Mouse (Mus musculus) cerebellum, postnatal 25 days (tissue): Measurements from ENCODE around the gene Olfr432.
"Not testable (repeated sequence)": the region's sequence is repeated elsewhere in the genome, so short reads cannot be mapped to it uniquely, and the experiment has no call there.

Experiments
- DNase-seq, 2 experiments: peaks; one replicate each; pipeline ENCODE4 v3.0.0; 2021; ENCODE audit warnings: mixed read lengths in 2 of 2

Gene Olfr432

DNA sequence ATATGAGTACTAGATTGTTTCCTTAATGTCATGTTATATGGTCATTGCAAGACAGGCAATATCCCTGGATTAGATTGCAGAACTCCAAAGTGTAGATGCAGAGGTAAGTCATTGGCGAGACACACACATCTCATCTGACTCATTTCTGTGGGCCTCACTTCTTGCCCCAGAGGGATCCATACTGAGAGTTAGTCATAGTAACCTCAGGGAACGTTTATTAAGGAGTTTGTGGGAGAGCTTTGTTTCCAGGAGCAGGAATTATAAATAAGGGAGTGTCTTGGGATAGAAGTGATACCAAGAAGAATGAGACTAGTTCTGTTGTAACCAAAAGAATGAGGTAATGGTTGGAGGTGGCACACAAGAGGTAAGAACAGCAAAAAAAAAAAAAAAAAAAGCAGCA lies at the start of gene Olfr432:
Olfr432 (plus strand) TSS at position 313 of the 400 bp plus-strand sequence.
- DNase-seq: no peak

DNA sequence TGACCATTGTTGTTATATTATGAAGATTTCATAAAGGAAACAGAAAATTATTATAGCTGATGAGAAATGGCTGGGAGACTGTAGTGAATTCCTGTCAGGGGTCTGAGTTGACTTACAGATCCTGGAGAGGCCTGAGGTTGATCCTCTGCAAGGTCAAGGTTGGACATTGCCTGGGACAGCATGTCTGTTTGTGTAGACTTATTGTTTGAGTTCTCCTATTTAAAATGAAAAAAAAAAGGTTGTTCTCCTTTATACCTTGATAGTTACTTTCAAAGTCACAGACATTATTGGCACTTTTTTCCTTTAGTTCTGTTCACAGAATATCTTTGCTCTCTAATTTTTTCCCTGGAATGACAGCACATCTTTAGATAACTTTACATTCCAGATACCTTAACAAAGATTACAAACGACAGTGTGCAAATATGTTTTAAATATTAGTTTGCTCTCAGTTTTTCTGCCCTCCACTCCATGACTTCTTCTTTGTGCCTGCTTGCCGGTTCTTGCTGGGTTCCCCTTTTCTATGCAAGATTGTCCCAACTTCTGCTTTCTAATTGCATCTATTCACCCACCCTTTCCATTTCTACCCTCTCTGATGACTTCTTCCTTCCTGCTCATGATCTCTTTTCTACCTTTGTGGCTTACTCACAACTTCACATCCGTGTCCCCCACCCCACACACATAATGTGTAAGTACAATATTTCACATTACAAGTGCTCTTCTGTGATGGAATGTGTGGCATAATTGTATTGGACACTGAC lies 44.5 kb upstream of the Olfr432 start:
- DNase-seq: not testable (repeated sequence)

DNA sequence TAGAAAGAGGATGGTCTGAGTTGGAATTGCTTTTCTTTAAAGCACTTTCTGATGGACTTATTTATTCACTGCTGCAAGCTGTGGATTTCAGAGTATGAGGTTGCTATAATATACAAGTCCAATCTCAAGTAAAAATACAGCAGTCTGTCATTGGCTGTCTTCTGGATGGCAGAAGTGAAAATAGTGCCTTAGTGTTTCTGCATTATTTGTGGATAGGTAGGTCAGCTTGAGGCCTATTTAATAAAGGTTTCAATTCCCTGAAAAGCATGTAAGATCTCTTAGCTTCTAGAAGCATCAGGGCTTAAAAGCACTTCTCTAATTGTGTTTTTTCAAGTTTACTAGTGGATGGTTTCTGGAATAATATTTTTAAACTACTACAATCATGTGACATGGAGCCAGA lies 42.0 kb upstream of the Olfr432 start:
- DNase-seq: not testable (repeated sequence)

DNA sequence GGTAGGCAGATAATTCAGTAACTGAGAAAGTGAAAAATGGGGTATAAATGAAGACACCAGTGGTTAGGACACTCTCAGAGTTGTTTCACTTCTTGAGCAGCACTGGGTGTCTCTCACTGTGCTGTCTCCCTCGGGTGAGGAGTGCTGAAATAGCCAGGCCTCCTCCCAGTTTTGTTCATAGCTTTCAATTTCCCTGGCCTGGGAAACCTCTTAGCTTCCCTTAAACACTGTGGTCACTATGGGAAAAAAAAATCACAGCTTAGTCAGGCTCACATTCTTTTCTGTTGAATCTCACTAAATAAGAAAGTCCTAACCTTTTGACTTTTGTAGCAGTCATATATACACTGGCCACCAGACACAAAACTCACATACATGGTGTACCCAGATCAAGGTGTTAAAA lies 17.3 kb upstream of the Olfr432 start, which contains the start of gene Ifi205:
Ifi205 (minus strand) TSS at position 113 of the 400 bp plus-strand sequence.
- no peak for DNase-seq

DNA sequence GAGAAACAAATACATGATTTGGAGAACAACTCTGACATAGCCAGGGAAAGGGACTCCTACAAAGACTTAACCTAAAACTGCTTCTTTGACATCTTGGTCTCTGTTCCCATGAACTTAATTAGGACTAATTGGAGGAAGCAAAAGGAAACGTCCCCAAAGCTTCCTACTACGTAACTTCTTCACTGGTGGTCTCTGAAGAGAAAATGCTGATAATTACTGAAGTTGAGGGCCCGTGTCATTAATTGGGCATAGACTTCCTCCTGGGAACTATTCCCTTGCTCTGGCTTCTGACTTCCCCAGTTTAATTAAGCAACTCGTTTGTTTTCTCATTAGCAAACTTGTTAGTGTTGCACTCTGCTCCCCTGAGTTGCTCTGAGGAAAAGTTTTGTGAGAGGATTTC lies 13.2 kb upstream of the Olfr432 start:
- DNase-seq: no peak

DNA sequence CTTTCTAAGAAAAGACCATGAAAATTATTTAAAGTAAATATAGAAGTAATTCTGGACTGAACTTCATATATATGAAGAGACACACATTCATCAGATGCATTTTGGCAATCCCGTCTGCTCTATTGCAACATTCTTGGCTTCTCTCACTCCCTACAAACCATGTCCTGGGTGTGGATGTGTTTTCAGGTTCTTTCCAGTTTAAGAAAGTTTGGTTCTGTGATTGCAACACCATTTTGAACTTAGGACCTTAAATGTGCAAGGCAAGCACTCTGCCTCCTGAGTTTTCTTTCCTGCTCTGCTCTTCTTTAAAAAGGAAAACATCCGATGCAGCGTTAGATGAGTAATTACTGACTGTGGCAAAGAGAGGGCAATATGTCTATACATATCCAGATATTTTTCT lies 10.5 kb upstream of the Olfr432 start:
- DNase-seq: no peak

DNA sequence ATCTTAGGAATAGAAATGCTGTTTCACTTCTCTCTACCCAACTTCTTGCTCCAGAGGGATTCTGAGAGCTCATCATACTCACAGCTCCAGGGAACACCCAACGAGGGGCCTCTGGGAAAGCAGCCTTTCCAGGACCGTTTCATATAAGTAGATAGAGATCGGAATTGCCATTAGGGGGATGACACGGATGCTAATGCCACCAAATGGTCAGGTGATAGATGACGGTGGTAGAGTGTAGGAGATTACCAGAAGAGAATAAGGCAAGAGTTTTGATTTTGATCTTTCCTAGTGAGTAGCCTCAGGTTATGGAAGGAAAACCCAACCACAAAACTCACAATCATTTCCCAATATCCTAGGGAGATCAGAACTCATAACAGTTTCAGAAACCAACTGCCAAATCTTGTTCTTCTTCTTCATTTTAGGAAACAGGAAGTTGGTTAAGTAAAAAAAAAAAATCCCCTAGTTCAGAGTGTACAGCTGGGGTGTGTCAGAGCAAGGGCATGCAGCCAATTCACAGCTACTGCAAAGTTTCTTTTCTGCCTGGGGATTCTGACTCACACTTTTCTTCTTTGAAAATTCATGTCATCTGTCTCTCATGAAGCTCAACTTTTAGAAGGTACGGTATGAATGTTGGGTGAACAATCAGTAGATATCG lies 8.4 kb upstream of the Olfr432 start, which contains the start of gene Olfr433:
Olfr433 (plus strand) TSS at position 183 of the 655 bp plus-strand sequence.
- DNase-seq: no peak

DNA sequence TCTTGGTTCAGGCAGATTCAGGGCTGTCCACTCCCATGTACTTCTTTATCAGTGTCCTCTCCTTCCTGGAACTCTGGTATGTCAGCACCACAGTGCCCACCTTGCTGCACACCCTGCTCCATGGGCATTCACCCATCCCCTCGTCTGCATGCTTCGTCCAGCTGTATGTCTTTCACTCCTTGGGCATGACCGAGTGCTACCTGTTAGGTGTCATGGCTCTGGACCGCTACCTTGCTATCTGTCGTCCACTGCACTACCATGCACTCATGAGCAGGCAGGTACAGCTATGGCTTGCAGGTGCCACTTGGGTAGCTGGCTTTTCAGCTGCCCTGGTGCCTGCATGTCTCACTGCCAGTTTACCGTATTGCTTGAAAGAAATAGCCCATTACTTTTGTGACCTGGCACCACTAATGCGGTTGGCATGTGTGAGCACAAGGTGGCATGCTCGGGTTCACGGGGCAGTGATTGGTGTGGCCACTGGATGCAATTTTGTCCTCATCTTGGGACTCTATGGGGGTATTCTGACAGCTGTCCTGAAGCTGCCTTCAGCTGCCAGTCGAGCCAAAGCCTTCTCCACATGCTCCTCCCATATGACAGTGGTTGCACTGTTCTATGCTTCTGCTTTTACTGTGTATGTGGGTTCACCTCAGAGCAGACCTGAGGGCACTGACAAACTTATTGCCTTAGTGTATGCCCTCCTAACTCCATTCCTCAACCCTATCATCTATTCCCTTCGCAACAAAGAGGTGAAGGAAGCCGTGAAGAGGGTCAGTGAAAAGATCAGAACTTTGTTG lies 6.7 kb upstream of the Olfr432 start:
- not testable (repeated sequence) for DNase-seq

DNA sequence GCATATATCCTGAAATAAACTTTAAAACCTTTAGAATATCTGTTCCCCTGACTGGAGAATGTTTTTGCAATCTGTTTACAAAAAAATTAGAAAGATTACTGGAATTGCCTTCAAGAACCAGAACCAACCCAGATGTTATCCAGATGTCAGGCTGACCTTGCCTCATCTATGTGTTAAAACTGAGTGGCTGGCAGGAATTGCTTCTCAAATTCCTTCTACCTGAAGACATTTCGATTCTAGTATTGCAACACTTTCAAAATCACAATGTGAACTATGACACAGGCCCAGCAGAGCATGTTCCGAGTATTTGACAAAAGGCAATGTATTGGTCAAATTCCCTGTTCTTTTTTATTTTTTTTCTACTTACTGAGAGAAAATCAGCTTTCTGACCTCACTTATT lies 4.6 kb upstream of the Olfr432 start:
- DNase-seq: no peak

DNA sequence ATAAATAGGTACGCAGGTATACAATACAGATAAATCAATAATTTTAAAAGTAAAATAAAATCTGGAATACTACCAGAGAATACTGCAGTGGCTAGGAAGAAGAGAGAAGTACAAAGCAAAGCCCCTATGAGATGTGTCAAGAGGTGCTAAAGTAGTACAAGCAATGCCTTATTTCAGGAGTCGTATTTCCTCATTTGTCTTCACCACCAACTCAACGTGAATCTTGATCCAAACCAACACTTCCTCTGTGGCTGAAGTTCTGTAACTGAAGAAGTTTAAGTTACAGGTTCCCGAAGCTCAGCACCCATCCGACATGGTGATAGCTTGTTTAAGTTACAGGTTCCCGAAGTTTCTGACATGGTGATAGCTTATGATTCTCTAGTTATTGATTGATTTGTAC lies 778 bp upstream of the Olfr432 start:
- not testable (repeated sequence) for DNase-seq

DNA sequence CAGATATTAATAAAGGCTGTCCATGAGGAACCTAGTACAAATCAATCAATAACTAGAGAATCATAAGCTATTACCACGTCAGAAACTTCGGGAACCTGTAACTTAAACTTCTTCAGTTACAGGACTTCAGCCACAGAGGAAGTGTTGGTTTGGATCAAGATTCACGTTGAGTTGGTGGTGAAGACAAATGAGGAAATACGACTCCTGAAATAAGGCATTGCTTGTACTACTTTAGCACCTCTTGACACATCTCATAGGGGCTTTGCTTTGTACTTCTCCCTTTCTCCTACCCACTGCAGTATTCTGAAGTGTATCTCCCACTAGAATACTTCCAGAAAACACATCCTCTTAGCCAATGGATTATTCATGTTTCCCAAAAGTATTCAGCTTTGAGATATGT lies 352 bp downstream of the Olfr432 start:
- not testable (repeated sequence) for DNase-seq

DNA sequence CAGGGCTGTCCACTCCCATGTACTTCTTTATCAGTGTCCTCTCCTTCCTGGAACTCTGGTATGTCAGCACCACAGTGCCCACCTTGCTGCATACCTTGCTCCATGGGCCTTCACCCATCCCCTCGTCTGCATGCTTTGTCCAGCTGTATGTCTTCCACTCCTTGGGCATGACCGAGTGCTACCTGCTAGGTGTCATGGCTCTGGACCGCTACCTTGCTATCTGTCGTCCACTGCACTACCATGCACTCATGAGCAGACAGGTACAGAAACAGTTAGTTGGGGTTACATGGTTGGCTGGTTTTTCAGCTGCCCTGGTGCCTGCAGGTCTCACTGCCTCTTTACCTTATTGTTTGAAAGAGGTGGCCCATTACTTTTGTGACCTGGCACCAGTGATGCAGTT lies 1.5 kb downstream of the Olfr432 start:
- DNase-seq: no peak

DNA sequence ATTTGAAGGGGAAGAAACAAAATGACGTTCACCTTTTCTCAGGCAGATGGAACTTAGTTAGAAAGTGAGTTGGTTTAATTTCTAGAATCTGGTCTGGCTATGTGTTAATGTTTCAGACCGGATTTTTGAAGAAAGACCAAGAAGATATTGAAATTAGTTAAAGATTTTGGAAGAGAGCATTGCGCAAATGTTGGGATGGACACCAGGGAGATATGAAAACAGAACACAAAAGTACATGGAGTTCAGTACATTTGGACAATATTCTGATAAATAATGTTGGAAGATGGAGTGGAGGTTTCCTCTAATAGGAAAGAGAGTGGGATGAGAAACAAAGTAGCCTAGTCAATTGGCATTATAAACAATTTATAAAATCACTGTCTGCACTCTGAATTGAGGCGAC lies 2.5 kb downstream of the Olfr432 start:
- no peak for DNase-seq

DNA sequence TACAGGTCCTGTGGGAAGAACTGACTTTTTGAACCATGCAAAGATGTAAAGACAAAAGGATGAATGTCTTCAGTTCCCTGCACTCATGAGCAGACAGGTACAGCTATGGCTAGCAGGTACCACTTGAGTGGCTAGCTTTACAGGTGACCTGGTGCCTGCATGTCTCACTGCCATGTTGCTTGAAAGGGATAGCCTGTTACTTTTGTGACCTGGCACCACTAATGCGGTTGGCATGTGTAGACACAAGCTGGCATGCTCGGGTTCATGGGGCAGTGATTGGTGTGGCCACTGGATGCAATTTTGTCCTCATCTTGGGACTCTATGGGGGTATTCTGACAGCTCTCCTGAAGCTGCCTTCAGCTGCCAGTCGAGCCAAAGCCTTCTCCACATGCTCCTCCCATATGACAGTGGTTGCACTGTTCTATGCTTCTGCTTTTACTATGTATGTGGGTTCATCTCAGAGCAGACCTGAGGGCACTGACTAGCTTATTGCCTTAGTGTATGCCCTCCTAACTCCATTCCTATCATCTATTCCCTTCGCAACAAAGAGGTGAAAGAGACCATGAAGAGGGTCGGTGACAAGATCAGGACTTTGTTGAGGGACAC lies 3.0 kb downstream of the Olfr432 start:
- no peak for DNase-seq

DNA sequence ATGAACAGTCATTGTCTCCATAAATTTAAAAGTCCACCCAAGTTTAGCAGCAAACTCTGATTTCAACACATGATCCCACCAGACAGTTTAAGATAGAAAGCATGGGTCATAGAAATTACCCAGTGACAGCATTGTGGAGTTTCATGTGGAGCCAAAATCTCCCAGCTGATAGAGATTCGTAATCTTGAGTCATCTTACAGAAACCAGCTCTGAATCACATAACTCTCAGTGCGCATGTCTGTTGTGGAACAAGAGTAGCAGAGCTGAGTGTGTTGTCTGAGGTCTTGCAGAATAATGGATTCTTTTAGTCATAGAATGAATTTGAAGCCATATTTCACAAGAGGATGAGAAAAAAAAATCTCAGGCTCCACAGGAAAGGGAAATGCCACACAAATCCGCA lies 4.0 kb downstream of the Olfr432 start:
- no peak for DNase-seq

DNA sequence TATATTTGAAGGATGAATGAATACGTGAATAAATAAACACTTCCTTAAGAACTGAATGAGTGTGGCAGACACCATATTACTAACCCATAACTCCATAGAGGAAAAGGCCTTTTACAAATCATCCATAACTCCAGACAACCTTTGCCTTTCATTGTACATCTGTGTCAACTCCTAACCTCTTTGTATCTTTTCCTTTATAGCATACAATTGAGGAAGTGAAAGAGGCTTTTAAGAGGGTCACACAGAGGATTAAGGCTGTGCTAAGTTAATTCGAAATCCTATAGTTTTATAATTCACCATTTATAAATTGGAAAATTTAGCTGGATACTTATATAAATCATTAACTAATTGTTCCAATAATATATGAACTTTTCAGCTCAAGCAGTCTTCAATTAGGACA lies 6.2 kb downstream of the Olfr432 start:
- DNase-seq: no peak

DNA sequence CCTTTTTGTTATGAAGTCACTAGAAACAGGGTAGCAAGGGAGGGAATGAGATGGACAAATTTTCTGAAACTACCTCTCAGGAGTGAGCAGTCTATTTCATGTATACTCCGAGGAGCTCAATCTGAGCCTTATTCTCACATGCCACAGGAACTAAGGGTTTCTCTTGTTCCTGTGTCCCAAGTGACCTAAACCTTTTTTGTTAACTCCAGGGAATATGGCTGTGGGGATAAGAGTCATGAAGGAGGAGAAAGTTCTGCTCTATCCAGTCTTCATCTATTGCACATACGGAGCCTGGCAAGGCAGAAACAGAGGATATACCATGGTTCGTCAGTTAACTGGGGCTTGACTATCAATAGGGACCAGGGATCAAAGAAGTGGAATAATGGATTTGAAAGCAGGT lies 17.3 kb downstream of the Olfr432 start, which contains the start of gene Olfr430:
Olfr430 (plus strand) TSS at position 301 of the 400 bp plus-strand sequence.
- DNase-seq: no peak

DNA sequence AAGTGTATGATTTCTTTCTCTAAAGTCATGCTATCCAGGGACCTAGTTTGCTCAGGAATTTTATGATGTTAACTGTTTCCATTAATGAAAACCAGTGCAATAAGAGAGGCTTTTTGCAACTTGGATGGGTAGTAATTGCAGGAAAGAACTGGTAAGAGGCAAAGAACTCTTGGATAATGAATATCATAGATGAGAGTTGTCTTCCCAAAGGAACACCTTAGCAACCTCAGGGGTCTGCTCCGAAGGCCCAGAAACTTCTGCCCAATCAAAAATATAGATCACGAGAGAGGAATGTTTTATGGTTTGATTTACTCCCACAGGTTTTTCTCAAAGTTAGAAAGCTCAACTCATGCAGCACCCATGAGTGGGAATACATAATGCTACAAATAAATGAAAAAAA lies 35.0 kb downstream of the Olfr432 start, which contains the start of gene Olfr429:
Olfr429 (plus strand) TSS at position 301 of the 400 bp plus-strand sequence.
- no peak for DNase-seq

DNA sequence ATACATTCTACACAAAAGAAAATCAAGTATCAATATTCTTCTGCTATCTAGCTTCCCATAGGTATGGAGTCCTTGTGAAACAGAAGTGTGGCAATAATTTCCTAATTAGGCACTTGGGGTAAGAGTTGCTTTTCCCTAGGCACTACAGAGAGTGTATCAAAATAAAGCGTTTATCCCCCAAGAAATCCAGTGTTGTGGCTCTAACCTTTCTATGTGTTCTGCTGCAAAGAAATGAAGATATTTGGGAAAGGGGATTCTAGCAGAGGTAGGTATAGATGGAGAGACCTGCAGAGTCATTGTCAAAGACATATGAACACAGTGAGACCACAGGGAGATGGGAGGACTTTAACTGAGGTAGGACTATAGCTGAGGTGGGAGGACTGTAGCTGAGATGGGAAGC lies 47.6 kb downstream of the Olfr432 start, which contains the start of gene Olfr427:
Olfr427 (plus strand) TSS at position 301 of the 400 bp plus-strand sequence.
- DNase-seq: no peak

DNA sequence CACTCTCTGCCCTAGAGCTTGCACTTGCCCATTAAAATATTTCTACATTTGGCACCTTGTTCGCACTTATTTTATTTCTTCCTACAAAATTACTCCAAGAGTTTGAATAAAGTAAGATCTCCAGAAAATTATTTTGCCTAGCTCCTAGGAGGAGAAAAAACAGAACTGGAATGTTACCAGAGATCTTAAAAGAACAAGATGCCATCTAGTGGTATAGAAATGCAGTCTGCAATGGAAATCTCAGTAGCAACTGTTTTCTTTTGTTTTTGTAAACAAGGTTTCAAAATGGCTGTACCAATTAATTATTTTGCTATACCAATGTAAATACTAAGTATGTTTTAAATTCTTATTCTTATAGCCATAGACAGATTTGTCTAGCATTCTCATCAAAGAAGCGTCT lies 54.7 kb downstream of the Olfr432 start:
- no peak for DNase-seq
